Mouse (Mus musculus): Measurements from ENCODE around the gene Spata2. TPM values are rescaled to one million over a fixed set of nuclear protein-coding genes. Genes with fewer than 3 reads are reported as not detected.

Spata2 gene
- polyA plus RNA-seq, 1 experiment from 2014 or later = 16.0 TPM

DNA sequence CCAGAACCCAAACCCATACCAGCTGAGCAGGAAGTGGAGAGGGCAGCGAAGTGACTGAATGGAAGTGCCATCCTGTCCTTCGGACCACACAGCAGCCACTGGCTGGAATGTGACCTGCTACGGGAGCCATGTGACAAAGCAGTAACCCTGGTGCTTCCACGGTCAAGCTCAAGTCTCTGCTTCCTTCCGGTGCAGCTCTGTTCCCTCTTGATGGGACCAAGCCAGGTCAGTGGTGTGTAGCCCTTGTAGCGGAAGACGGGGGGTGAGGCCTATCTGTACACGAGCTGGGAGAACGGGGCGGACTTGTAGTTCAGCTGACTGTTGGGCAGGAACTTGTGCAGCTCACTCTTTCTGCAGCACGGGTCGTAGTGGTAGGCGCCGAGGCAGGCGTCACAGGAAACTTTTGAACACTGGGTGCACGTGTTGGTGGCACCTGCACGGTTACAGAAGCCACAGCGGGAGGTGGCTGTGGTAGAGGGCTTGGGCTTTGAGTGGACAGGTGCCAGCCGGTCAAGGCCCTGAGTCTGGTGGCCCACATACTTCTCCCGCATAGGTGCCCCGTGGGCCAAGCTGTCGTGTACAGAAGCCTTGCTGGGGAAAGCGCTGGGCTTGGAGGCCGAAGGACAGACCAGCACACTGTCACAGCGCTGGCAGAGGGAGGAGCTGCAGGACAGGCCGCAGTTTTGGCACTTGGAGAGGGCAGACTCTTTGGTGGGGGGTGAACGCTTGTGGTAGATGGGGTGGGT lies 9.4 kb downstream of the Spata2 start:
- no peaks in the 10 kb centered on the region for H3K27me3 ChIP-seq (ENCODE audit: control insufficient read depth, insufficient read depth, low read length)
- H3K27ac ChIP-seq (replicated peaks; ENCODE audit: low read depth, low read length) = no peak overlapping the region
- peaks cover 12% of the 10 kb centered on the region; the same call in 1 of the 2 replicates for H3K36me3 ChIP-seq (ENCODE audit: control insufficient read depth, insufficient read depth, low read length)
- 93% methylated on average over 27 of the region's 27 CpGs for WGBS
- H3K4me1 ChIP-seq (ENCODE audit: control insufficient read depth, insufficient read depth, low read length) = no peaks in the 10 kb centered on the region
- no peak overlapping the region for H3K9ac ChIP-seq (ENCODE audit: low read length)
- DNase-seq (ENCODE audit: low spot score) (no peak), ATAC-seq (ENCODE audit: insufficient number of reproducible peaks, low FRiP score, low TSS enrichment, low read depth) (no peak)
- no peak overlapping the region for H3K4me2 ChIP-seq (ENCODE audit: low read depth, severe bottlenecking)
- H3K4me3 ChIP-seq (ENCODE audit: low read depth, low read length) = no peak overlapping the region
- no peaks in the 10 kb centered on the region for H3K9me3 ChIP-seq (ENCODE audit: control insufficient read depth, low read length)

GRCm38 (mm10) chr2:167482681-167483080 lies 10.0 kb downstream of the Spata2 start:
- 94% methylated on average over 4 of the region's 4 CpGs for WGBS
- Histone ChIP-seq H3K27ac (replicated peaks; ENCODE audit: low read depth, low read length) (no peak overlapping the region), H3K4me3 (ENCODE audit: low read depth, low read length) (no peak overlapping the region), H3K4me2 (ENCODE audit: low read depth, severe bottlenecking) (no peak overlapping the region), H3K4me1 (ENCODE audit: control insufficient read depth, insufficient read depth, low read length) (no peaks in the 10 kb centered on the region), H3K36me3 (ENCODE audit: control insufficient read depth, insufficient read depth, low read length) (peaks cover 12% of the 10 kb centered on the region; the same call in 1 of the 2 replicates), H3K27me3 (ENCODE audit: control insufficient read depth, insufficient read depth, low read length) (no peaks in the 10 kb centered on the region), H3K9ac (ENCODE audit: low read length) (no peak overlapping the region), H3K9me3 (ENCODE audit: control insufficient read depth, low read length) (no peaks in the 10 kb centered on the region)
- ATAC-seq (ENCODE audit: insufficient number of reproducible peaks, low FRiP score, low TSS enrichment, low read depth) (no peak), DNase-seq (ENCODE audit: low spot score) (no peak)

DNA sequence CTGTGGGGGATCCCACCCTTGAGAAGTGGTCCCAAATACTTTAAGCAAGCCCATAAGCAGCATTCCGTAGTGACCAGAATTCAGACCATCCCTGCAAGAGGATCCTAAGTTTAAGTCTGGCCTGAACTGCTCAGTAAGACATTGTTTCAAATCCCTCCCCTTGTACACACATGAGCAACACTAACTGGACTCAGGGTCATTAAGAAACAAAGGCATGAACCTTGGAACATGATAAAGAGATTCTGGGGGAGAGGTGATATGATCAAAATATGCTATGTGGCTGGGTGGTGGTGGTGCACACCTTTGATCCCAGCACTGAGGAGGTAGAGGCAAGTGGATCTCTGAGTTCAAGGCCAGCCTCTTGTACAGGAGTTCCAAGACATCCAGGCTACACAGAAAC lies 13.2 kb downstream of the Spata2 start:
- Histone ChIP-seq H3K27me3 (ENCODE audit: control insufficient read depth, insufficient read depth, low read length) (no peaks in the 10 kb centered on the region), H3K4me1 (ENCODE audit: control insufficient read depth, insufficient read depth, low read length) (no peaks in the 10 kb centered on the region), H3K36me3 (ENCODE audit: control insufficient read depth, insufficient read depth, low read length) (peaks cover 14% of the 10 kb centered on the region; the same call in 1 of the 2 replicates), H3K4me2 (ENCODE audit: low read depth, severe bottlenecking) (no peak overlapping the region), H3K4me3 (ENCODE audit: low read depth, low read length) (no peak overlapping the region), H3K9me3 (ENCODE audit: control insufficient read depth, low read length) (no peaks in the 10 kb centered on the region), H3K9ac (ENCODE audit: low read length) (no peak overlapping the region), H3K27ac (replicated peaks; ENCODE audit: low read depth, low read length) (no peak overlapping the region)
- 95% methylated on average over 1 of the region's 1 CpGs for WGBS
- ATAC-seq (ENCODE audit: insufficient number of reproducible peaks, low FRiP score, low TSS enrichment, low read depth) (no peak), DNase-seq (ENCODE audit: low spot score) (no peak)

- H3K36me3 ChIP-seq (ENCODE audit: control insufficient read depth, insufficient read depth, low read length) = peaks cover 14% of the 10 kb centered on the region
- peak; percentile 31 for DNase-seq (ENCODE audit: low spot score)
- no peaks in the 10 kb centered on the region for H3K4me1 ChIP-seq (ENCODE audit: control insufficient read depth, insufficient read depth, low read length)
- no peaks in the 10 kb centered on the region for H3K27me3 ChIP-seq (ENCODE audit: control insufficient read depth, insufficient read depth, low read length)
- ATAC-seq (ENCODE audit: insufficient number of reproducible peaks, low FRiP score, low TSS enrichment, low read depth) = no peak
- 36% methylated on average over 2 of the region's 2 CpGs for WGBS
- no peaks in the 10 kb centered on the region for H3K9me3 ChIP-seq (ENCODE audit: control insufficient read depth, low read length)
- no peak overlapping the region for H3K4me3 ChIP-seq (ENCODE audit: low read depth, low read length)
- H3K27ac ChIP-seq (replicated peaks; ENCODE audit: low read depth, low read length) = no peak overlapping the region
- H3K4me2 ChIP-seq (ENCODE audit: low read depth, severe bottlenecking) = no peak overlapping the region
- no peak overlapping the region for H3K9ac ChIP-seq (ENCODE audit: low read length)
Observed at GRCm38 (mm10) chr2:167478128-167478527, 14.6 kb downstream of the Spata2 start.

DNA sequence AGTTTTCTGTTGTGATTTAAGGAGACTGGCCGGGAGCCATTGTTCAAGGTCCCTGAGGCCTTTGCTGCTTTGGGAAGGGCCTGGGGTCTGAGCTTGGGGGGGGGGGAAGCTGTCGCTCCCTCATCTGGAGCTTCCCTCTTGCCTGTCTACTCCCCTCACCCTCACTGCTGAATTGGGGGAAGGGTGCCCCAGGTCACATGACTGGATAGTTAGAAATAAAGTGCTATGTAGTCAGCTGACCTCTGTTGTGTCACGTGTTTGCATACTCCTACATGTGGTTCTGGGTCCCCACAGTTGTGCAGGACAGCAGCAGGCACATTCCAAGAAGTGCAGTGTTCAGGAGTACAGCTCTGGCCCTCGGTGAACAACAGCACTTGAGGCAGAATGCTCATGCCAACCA lies 15.9 kb downstream of the Spata2 start:
- no peaks in the 10 kb centered on the region for H3K4me1 ChIP-seq (ENCODE audit: control insufficient read depth, insufficient read depth, low read length)
- H3K4me3 ChIP-seq (ENCODE audit: low read depth, low read length) = no peak overlapping the region
- DNase-seq (ENCODE audit: low spot score) (no peak), ATAC-seq (ENCODE audit: insufficient number of reproducible peaks, low FRiP score, low TSS enrichment, low read depth) (no peak)
- peaks cover 12% of the 10 kb centered on the region for H3K36me3 ChIP-seq (ENCODE audit: control insufficient read depth, insufficient read depth, low read length)
- H3K27ac ChIP-seq (replicated peaks; ENCODE audit: low read depth, low read length) = no peak overlapping the region
- H3K27me3 ChIP-seq (ENCODE audit: control insufficient read depth, insufficient read depth, low read length) = no peaks in the 10 kb centered on the region
- H3K4me2 ChIP-seq (ENCODE audit: low read depth, severe bottlenecking) = no peak overlapping the region
- no peaks in the 10 kb centered on the region for H3K9me3 ChIP-seq (ENCODE audit: control insufficient read depth, low read length)
- 87% methylated on average over 4 of the region's 4 CpGs for WGBS
- no peak overlapping the region for H3K9ac ChIP-seq (ENCODE audit: low read length)

GRCm38 (mm10) chr2:167476200-167476688 lies 16.4 kb downstream of the Spata2 start:
- H3K36me3 ChIP-seq (ENCODE audit: control insufficient read depth, insufficient read depth, low read length) = peaks cover 15% of the 10 kb centered on the region

DNA sequence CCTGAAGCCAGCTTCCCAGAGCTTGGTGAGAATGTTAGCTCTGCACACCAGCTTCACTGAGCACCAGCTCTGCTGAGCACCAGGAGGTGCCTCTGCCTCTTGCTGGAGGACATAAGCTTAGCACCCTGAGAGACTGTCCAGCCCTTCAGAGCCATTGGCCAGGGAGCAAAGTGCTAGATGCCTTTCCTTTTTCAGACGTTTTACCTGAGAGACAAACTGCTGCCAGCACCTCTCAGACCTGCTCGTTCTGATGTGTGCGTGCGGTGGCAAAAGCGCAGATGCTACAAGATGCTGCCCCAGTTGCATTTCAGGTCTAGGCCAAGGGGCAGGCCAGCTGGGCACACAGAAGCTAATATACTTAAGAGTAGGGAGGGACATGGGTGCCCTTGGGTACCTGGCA lies 17.1 kb downstream of the Spata2 start:
- no peak for DNase-seq (ENCODE audit: low spot score)
- WGBS = 86% methylated on average over 5 of the region's 5 CpGs
- no peaks in the 10 kb centered on the region for H3K4me1 ChIP-seq (ENCODE audit: control insufficient read depth, insufficient read depth, low read length)
- H3K27me3 ChIP-seq (ENCODE audit: control insufficient read depth, insufficient read depth, low read length) = no peaks in the 10 kb centered on the region
- no peaks in the 10 kb centered on the region for H3K9me3 ChIP-seq (ENCODE audit: control insufficient read depth, low read length)
- no peak overlapping the region for H3K4me2 ChIP-seq (ENCODE audit: low read depth, severe bottlenecking)
- no peak overlapping the region for H3K9ac ChIP-seq (ENCODE audit: low read length)
- peaks cover 18% of the 10 kb centered on the region for H3K36me3 ChIP-seq (ENCODE audit: control insufficient read depth, insufficient read depth, low read length)
- no peak overlapping the region for H3K4me3 ChIP-seq (ENCODE audit: low read depth, low read length)
- no peak overlapping the region for H3K27ac ChIP-seq (replicated peaks; ENCODE audit: low read depth, low read length)
- no peak for ATAC-seq (ENCODE audit: insufficient number of reproducible peaks, low FRiP score, low TSS enrichment, low read depth)

More at GRCm38 (mm10) chr2:167476200-167476688, 16.4 kb downstream of the Spata2 start:
- no peak overlapping the region for H3K27ac ChIP-seq (replicated peaks; ENCODE audit: low read depth, low read length)
- H3K4me2 ChIP-seq (ENCODE audit: low read depth, severe bottlenecking) = no peak overlapping the region
- no peak overlapping the region for H3K4me3 ChIP-seq (ENCODE audit: low read depth, low read length)
- H3K9me3 ChIP-seq (ENCODE audit: control insufficient read depth, low read length) = no peaks in the 10 kb centered on the region
- H3K4me1 ChIP-seq (ENCODE audit: control insufficient read depth, insufficient read depth, low read length) = no peaks in the 10 kb centered on the region
- H3K9ac ChIP-seq (ENCODE audit: low read length) = no peak overlapping the region
- 39% methylated on average over 7 of the region's 7 CpGs for WGBS
- no peaks in the 10 kb centered on the region for H3K27me3 ChIP-seq (ENCODE audit: control insufficient read depth, insufficient read depth, low read length)
- ATAC-seq (ENCODE audit: insufficient number of reproducible peaks, low FRiP score, low TSS enrichment, low read depth) = no peak
- DNase-seq (ENCODE audit: low spot score) = peak; percentile 23

GRCm38 (mm10) chr2:167474218-167474617 lies 18.5 kb downstream of the Spata2 start:
- Histone ChIP-seq H3K27me3 (ENCODE audit: control insufficient read depth, insufficient read depth, low read length) (no peaks in the 10 kb centered on the region), H3K4me2 (ENCODE audit: low read depth, severe bottlenecking) (no peak overlapping the region), H3K9me3 (ENCODE audit: control insufficient read depth, low read length) (no peaks in the 10 kb centered on the region), H3K4me3 (ENCODE audit: low read depth, low read length) (no peak overlapping the region), H3K36me3 (ENCODE audit: control insufficient read depth, insufficient read depth, low read length) (peaks cover 27% of the 10 kb centered on the region), H3K4me1 (ENCODE audit: control insufficient read depth, insufficient read depth, low read length) (no peaks in the 10 kb centered on the region), H3K9ac (ENCODE audit: low read length) (no peak overlapping the region), H3K27ac (replicated peaks; ENCODE audit: low read depth, low read length) (no peak overlapping the region)
- 90% methylated on average over 6 of the region's 6 CpGs for WGBS
- DNase-seq (ENCODE audit: low spot score) (no peak), ATAC-seq (ENCODE audit: insufficient number of reproducible peaks, low FRiP score, low TSS enrichment, low read depth) (no peak)
